Mouse (Mus musculus) liver, adult (tissue): ENCODE measurements around the gene Egf.

Source experiments
- GATA4 ChIP-seq: IDR thresholded peaks from 2 replicates; pipeline ENCODE4 v1.6.1; 2014; ENCODE audit warnings: mild to moderate bottlenecking, low read length; ENCODE audit not compliant: insufficient replicate concordance

Egf gene

GRCm38 (mm10) chr3:129754650-129755604, at the start of gene Egf:
Gene Egf (minus strand): TSS chr3:129755316.
- TF ChIP-seq GATA4, result no peak

- no peak for TF ChIP-seq GATA4
Measured at GRCm38 (mm10) chr3:129803765-129804164, 48.6 kb upstream of the Egf start, which contains the start of gene Lrit3. Gene Lrit3 (minus strand): TSS chr3:129804030.

GRCm38 (mm10) chr3:129799011-129799410, 43.9 kb upstream of the Egf start:
- no peak for TF ChIP-seq GATA4

GRCm38 (mm10) chr3:129798551-129798950, 43.4 kb upstream of the Egf start:
- no peak for TF ChIP-seq GATA4

- no peak for TF ChIP-seq GATA4
Measured at GRCm38 (mm10) chr3:129797341-129797740, 42.2 kb upstream of the Egf start.

GRCm38 (mm10) chr3:129793801-129794200, 38.7 kb upstream of the Egf start:
- TF ChIP-seq GATA4, result no peak

- no peak for TF ChIP-seq GATA4
Measured at GRCm38 (mm10) chr3:129782746-129783145, 27.6 kb upstream of the Egf start.

GRCm38 (mm10) chr3:129781435-129781834, 26.3 kb upstream of the Egf start:
- TF ChIP-seq GATA4, result no peak

- TF ChIP-seq GATA4, result no peak
Measured at GRCm38 (mm10) chr3:129771210-129771609, 16.1 kb upstream of the Egf start.

- no peak for TF ChIP-seq GATA4
Measured at GRCm38 (mm10) chr3:129766971-129767794, 12.1 kb upstream of the Egf start.

- no peak for TF ChIP-seq GATA4
Measured at GRCm38 (mm10) chr3:129766106-129766505, 11.0 kb upstream of the Egf start.

GRCm38 (mm10) chr3:129744803-129745202, 10.3 kb downstream of the Egf start:
- no peak for TF ChIP-seq GATA4

- no peak for TF ChIP-seq GATA4
Measured at GRCm38 (mm10) chr3:129742781-129743180, 12.3 kb downstream of the Egf start.

GRCm38 (mm10) chr3:129738291-129739183, 16.6 kb downstream of the Egf start:
- no peak for TF ChIP-seq GATA4

GRCm38 (mm10) chr3:129731636-129732035, 23.5 kb downstream of the Egf start:
- no peak for TF ChIP-seq GATA4
